Mouse (Mus musculus) limb, embryonic 15.5 days (tissue): ENCODE data around the gene Plppr3. TPM values are rescaled to one million over a fixed set of nuclear protein-coding genes. Genes with fewer than 3 reads are reported as not detected.

Source experiments
- ATAC-seq: fragments of 200-750 bp; cut with Nextera tagmentation; 2 replicates; pipeline ENCODE4 v1.8.0; 2017; ENCODE audit warnings: low read depth, moderate TSS enrichment; ENCODE audit not compliant: insufficient number of reproducible peaks, low FRiP score, low TSS enrichment
- H3K27ac ChIP-seq: fragments of 300-500 bp; sonication (generic); 2 replicates; pipeline ENCODE4 v1.5.1; 2015; ENCODE audit warnings: moderate library complexity, mild to moderate bottlenecking, inconsistent platforms
- H3K27me3 ChIP-seq: fragments of 300-500 bp; sonication (generic); 2 replicates; pipeline ENCODE4 v1.6.1; 2015; ENCODE audit warnings: inconsistent platforms
- H3K36me3 ChIP-seq: fragments of 300-500 bp; sonication (generic); 2 replicates; pipeline ENCODE4 v1.6.1; 2015; ENCODE audit warnings: inconsistent platforms
- H3K4me1 ChIP-seq: fragments of 300-500 bp; sonication (generic); 2 replicates; pipeline ENCODE4 v1.6.1; 2015; ENCODE audit warnings: inconsistent platforms
- H3K4me2 ChIP-seq: fragments of 300-500 bp; sonication (generic); 2 replicates; pipeline ENCODE4 v1.6.1; 2015; ENCODE audit warnings: mild to moderate bottlenecking, inconsistent platforms
- H3K4me3 ChIP-seq: fragments of 300-500 bp; sonication (generic); 2 replicates; pipeline ENCODE4 v1.5.1; 2015; ENCODE audit warnings: mild to moderate bottlenecking, inconsistent platforms
- H3K9ac ChIP-seq: fragments of 300-500 bp; sonication (generic); 2 replicates; pipeline ENCODE4 v1.6.1; 2015; ENCODE audit warnings: inconsistent platforms
- H3K9me3 ChIP-seq: fragments of 300-500 bp; sonication (generic); 2 replicates; pipeline ENCODE4 v1.6.1; 2016; ENCODE audit warnings: inconsistent platforms
- WGBS: fragments of 180-500 bp; shearing (Covaris S2); methylation state at CpG from one replicate; pipeline ENCODE4 v1.1.7; 2015; 5-methylcytosine and 5-hydroxymethylcytosine counted together
- polyA plus RNA-seq: library from polyadenylated mRNA; unstranded; fragments of >200 nt; fragmentation: Nextera tagmentation; extraction: Ambion mirVana; gene quantifications from 2 replicates; pipeline ENCODE4 v1.2.1, GENCODE M21; 2015

The Plppr3 gene
- polyA plus RNA-seq, 1 experiment from 2014 or later = 60.1 TPM

- Histone ChIP-seq H3K36me3 (peaks cover 32% of the 10 kb centered on the region), H3K27ac (no peak overlapping the region), H3K4me3 (no peak overlapping the region), H3K9ac (no peak overlapping the region), H3K9me3 (no peaks in the 10 kb centered on the region), H3K27me3 (no peaks in the 10 kb centered on the region), H3K4me2 (no peak overlapping the region), H3K4me1 (peaks cover 19% of the 10 kb centered on the region)
- no peak for ATAC-seq
- 89% methylated on average over 12 of the region's 12 CpGs for WGBS
Observed at GRCm38 (mm10) chr10:79821731-79822130, 52.7 kb downstream of the Plppr3 start.

GRCm38 (mm10) chr10:79820782-79821181 lies 53.7 kb downstream of the Plppr3 start, which contains the start of gene Misp:
Gene Misp (plus strand): TSS chr10:79820989.
- H3K4me1 ChIP-seq = peaks cover 19% of the 10 kb centered on the region
- no peak within 1 kb of the TSS for H3K27ac ChIP-seq
- ATAC-seq = no peak
- H3K36me3 ChIP-seq = peaks cover 42% of the 10 kb centered on the region
- no peak within 1 kb of the TSS for H3K9ac ChIP-seq
- H3K27me3 ChIP-seq = no peaks in the 10 kb centered on the region
- no peak within 1 kb of the TSS for H3K4me3 ChIP-seq
- H3K9me3 ChIP-seq = no peaks in the 10 kb centered on the region
- H3K4me2 ChIP-seq = no peak within 1 kb of the TSS
- WGBS = 48% methylated on average over 11 of the region's 11 CpGs

GRCm38 (mm10) chr10:79820277-79820676 lies 54.2 kb downstream of the Plppr3 start:
- no peak overlapping the region for H3K4me3 ChIP-seq
- no peaks in the 10 kb centered on the region for H3K27me3 ChIP-seq
- WGBS = 80% methylated on average over 6 of the region's 8 CpGs
- ATAC-seq = no peak
- no peak overlapping the region for H3K4me2 ChIP-seq
- H3K9me3 ChIP-seq = no peaks in the 10 kb centered on the region
- peaks cover 47% of the 10 kb centered on the region for H3K36me3 ChIP-seq
- H3K4me1 ChIP-seq = peaks cover 19% of the 10 kb centered on the region
- H3K27ac ChIP-seq = no peak overlapping the region
- H3K9ac ChIP-seq = no peak overlapping the region

GRCm38 (mm10) chr10:79819606-79820005 lies 54.8 kb downstream of the Plppr3 start:
- no peaks in the 10 kb centered on the region for H3K27me3 ChIP-seq
- WGBS = 92% methylated on average over 17 of the region's 17 CpGs
- H3K9me3 ChIP-seq = no peaks in the 10 kb centered on the region
- peaks cover 19% of the 10 kb centered on the region for H3K4me1 ChIP-seq
- H3K36me3 ChIP-seq = peaks cover 50% of the 10 kb centered on the region
- H3K9ac ChIP-seq = no peak overlapping the region
- no peak for ATAC-seq
- H3K4me2 ChIP-seq = no peak overlapping the region
- H3K4me3 ChIP-seq = no peak overlapping the region
- no peak overlapping the region for H3K27ac ChIP-seq

- Histone ChIP-seq H3K27ac (peak overlapping the region; percentile 54; the same call in 1 of the 2 replicates), H3K36me3 (peaks cover 50% of the 10 kb centered on the region), H3K4me3 (no peak overlapping the region), H3K9me3 (no peaks in the 10 kb centered on the region), H3K9ac (no peak overlapping the region), H3K4me2 (no peak overlapping the region), H3K27me3 (no peaks in the 10 kb centered on the region), H3K4me1 (peaks cover 17% of the 10 kb centered on the region)
- no peak for ATAC-seq
- WGBS = 74% methylated on average over 4 of the region's 4 CpGs
Observed at GRCm38 (mm10) chr10:79818225-79818624, 56.2 kb downstream of the Plppr3 start.

GRCm38 (mm10) chr10:79817111-79817510 lies 57.3 kb downstream of the Plppr3 start:
- H3K27ac ChIP-seq = no peak overlapping the region
- peaks cover 50% of the 10 kb centered on the region for H3K36me3 ChIP-seq
- H3K9ac ChIP-seq = no peak overlapping the region
- no peaks in the 10 kb centered on the region for H3K9me3 ChIP-seq
- 67% methylated on average over 2 of the region's 2 CpGs for WGBS
- H3K27me3 ChIP-seq = no peaks in the 10 kb centered on the region
- H3K4me3 ChIP-seq = no peak overlapping the region
- no peak for ATAC-seq
- H3K4me2 ChIP-seq = no peak overlapping the region
- peaks cover 7% of the 10 kb centered on the region for H3K4me1 ChIP-seq

GRCm38 (mm10) chr10:79815671-79816494 lies 58.6 kb downstream of the Plppr3 start:
- 89% methylated on average over 12 of the region's 12 CpGs for WGBS
- ATAC-seq = no peak
- H3K4me1 ChIP-seq = 0 out of 2 replicates have a peak, but pooled peaks cover 7% of the 10 kb centered on the region
- no peaks in the 10 kb centered on the region for H3K27me3 ChIP-seq
- no peaks in the 10 kb centered on the region for H3K9me3 ChIP-seq
- H3K9ac ChIP-seq = no peak overlapping the region
- H3K27ac ChIP-seq = no peak overlapping the region
- H3K36me3 ChIP-seq = peaks cover 58% of the 10 kb centered on the region
- no peak overlapping the region for H3K4me2 ChIP-seq
- H3K4me3 ChIP-seq = no peak overlapping the region

GRCm38 (mm10) chr10:79814271-79814842 lies 60.1 kb downstream of the Plppr3 start:
- no peak overlapping the region for H3K4me2 ChIP-seq
- H3K4me3 ChIP-seq = no peak overlapping the region
- H3K27me3 ChIP-seq = no peaks in the 10 kb centered on the region
- H3K36me3 ChIP-seq = peaks cover 54% of the 10 kb centered on the region
- H3K27ac ChIP-seq = no peak overlapping the region
- H3K9ac ChIP-seq = no peak overlapping the region
- H3K9me3 ChIP-seq = no peaks in the 10 kb centered on the region
- 0 out of 2 replicates have a peak, but pooled peaks cover 3% of the 10 kb centered on the region for H3K4me1 ChIP-seq
- 85% methylated on average over 5 of the region's 5 CpGs for WGBS
- no peak for ATAC-seq

GRCm38 (mm10) chr10:79811736-79812637 lies 62.4 kb downstream of the Plppr3 start:
- peaks cover 14% of the 10 kb centered on the region; the same call in 1 of the 2 replicates for H3K4me1 ChIP-seq
- no peak overlapping the region for H3K27ac ChIP-seq
- no peaks in the 10 kb centered on the region for H3K27me3 ChIP-seq
- no peaks in the 10 kb centered on the region for H3K9me3 ChIP-seq
- H3K36me3 ChIP-seq = peaks cover 49% of the 10 kb centered on the region
- 0 out of 2 replicates have a peak, but pooled peaks have one; percentile 35 for ATAC-seq
- WGBS = 32% methylated on average over 15 of the region's 15 CpGs
- no peak overlapping the region for H3K4me3 ChIP-seq
- no peak overlapping the region for H3K4me2 ChIP-seq
- no peak overlapping the region for H3K9ac ChIP-seq
